Mouse (Mus musculus) neural tube, embryonic 10.5 days (tissue): ENCODE results near the gene Nrn1l.

Experiments used
- DNase-seq: peaks from one replicate; pipeline ENCODE4 v3.0.0-alpha.2; 2017; ENCODE audit warnings: low spot score; ENCODE audit errors: extremely low spot score

The Nrn1l gene

GRCm38 (mm10) chr8:105893339-105893738, at the start of gene Nrn1l:
Gene Nrn1l (plus strand): TSS chr8:105893567.
- peak; percentile 67 for DNase-seq

- DNase-seq: no peak
These were observed 46.7 kb upstream of the Nrn1l start for GRCm38 (mm10) chr8:105846678-105847077.

- DNase-seq: no peak
These were observed 43.4 kb upstream of the Nrn1l start for GRCm38 (mm10) chr8:105850014-105850413.

- DNase-seq: no peak
These were observed 42.8 kb upstream of the Nrn1l start for GRCm38 (mm10) chr8:105850611-105851010.

- DNase-seq: peak; percentile 88
These were observed 41.7 kb upstream of the Nrn1l start for GRCm38 (mm10) chr8:105851651-105852143.

GRCm38 (mm10) chr8:105852146-105852729, 41.1 kb upstream of the Nrn1l start:
- peak; percentile 20 for DNase-seq

- no peak for DNase-seq
These were observed 40.2 kb upstream of the Nrn1l start, which contains the start of gene Cenpt for GRCm38 (mm10) chr8:105853178-105853577. Gene Cenpt (minus strand): TSS chr8:105853278.

GRCm38 (mm10) chr8:105854303-105854702, 39.1 kb upstream of the Nrn1l start:
- DNase-seq: no peak

- peak; percentile 95 for DNase-seq
These were observed 38.6 kb upstream of the Nrn1l start, which contains the start of gene Thap11 for GRCm38 (mm10) chr8:105854715-105855216. Gene Thap11 (plus strand): TSS chr8:105855132.

GRCm38 (mm10) chr8:105855248-105856167, 37.9 kb upstream of the Nrn1l start:
- DNase-seq: no peak

GRCm38 (mm10) chr8:105856168-105856835, 37.1 kb upstream of the Nrn1l start:
- DNase-seq: no peak

GRCm38 (mm10) chr8:105858495-105858894, 34.9 kb upstream of the Nrn1l start:
- DNase-seq: no peak

- no peak for DNase-seq
These were observed 34.1 kb upstream of the Nrn1l start for GRCm38 (mm10) chr8:105859314-105859713.

GRCm38 (mm10) chr8:105860143-105860981, 33.0 kb upstream of the Nrn1l start, which contains the start of gene Nutf2:
Gene Nutf2 (plus strand): TSS chr8:105860580.
- peak; percentile 93 for DNase-seq

GRCm38 (mm10) chr8:105861951-105862350, 31.4 kb upstream of the Nrn1l start:
- no peak for DNase-seq

GRCm38 (mm10) chr8:105866364-105867029, 26.9 kb upstream of the Nrn1l start:
- DNase-seq: no peak

- DNase-seq: no peak
These were observed 19.1 kb upstream of the Nrn1l start for GRCm38 (mm10) chr8:105874301-105874700.

GRCm38 (mm10) chr8:105880754-105881520, 12.4 kb upstream of the Nrn1l start, which contains the start of gene Edc4:
Gene Edc4 (plus strand): TSS chr8:105880881.
- DNase-seq: peak; percentile 89
